Mouse (Mus musculus): ENCODE data around the gene Foxa1.

- TF ChIP-seq POLR2A (IDR thresholded peaks at IDR 0.05; ENCODE audit: low read depth, low read length) (no peak), CTCF (IDR thresholded peaks at IDR 0.05; ENCODE audit: borderline replicate concordance, insufficient read depth, low read length) (no peak)
Observed at GRCm38 (mm10) chr12:57563909-57564308, 17.2 kb upstream of the Foxa1 start, which contains the start of gene Ttc6.

All from embryonic fibroblast, embryonic 13.5 days (primary cell).